Mouse (Mus musculus) stomach, postnatal 0 days (tissue): ENCODE measurements around the gene Gstm6.

Source experiments
- CTCF ChIP-seq: IDR thresholded peaks from 2 replicates; pipeline ENCODE4 v1.5.1; 2016; ENCODE audit warnings: antibody characterized with exemption, low read depth, mild to moderate bottlenecking, moderate library complexity
- EP300 ChIP-seq: optimal IDR thresholded peaks from 2 replicates; pipeline ENCODE3; 2016; ENCODE audit warnings: antibody characterized with exemption

GRCm38 (mm10) chr3:107929731-107930130, 13.8 kb downstream of the Gstm6 start:
- no peak for TF ChIP-seq EP300
- no peak for TF ChIP-seq CTCF
